Mouse (Mus musculus) spleen, adult 2 months (tissue): ENCODE results near the gene Gm10354. TPM values are rescaled to one million over a fixed set of nuclear protein-coding genes. Genes with fewer than 3 reads are reported as not detected.
"Not testable (repeated sequence)": the region's sequence is repeated elsewhere in the genome, so short reads cannot be mapped to it uniquely, and the experiment has no call there.

ENCODE experiments used
- DNase-seq, 2 experiments: peaks; one replicate each; pipeline versions ENCODE4 v3.0.0 to v3.0.0-alpha.2; 2012 to 2021; ENCODE audit warnings: low spot score in 2 of 2, low read depth in 1 of 2
- H3K27ac ChIP-seq: fragments of 200-500 bp; 2 replicates; pipeline ENCODE4 v1.5.1; 2012; ENCODE audit warnings: low read length, inconsistent platforms; ENCODE audit not compliant: insufficient read depth
- H3K27me3 ChIP-seq: fragments of 200-500 bp; 2 replicates; pipeline ENCODE4 v1.6.1; 2012; ENCODE audit warnings: mild to moderate bottlenecking, moderate library complexity, low read length, inconsistent platforms; ENCODE audit not compliant: control insufficient read depth, insufficient read depth
- H3K36me3 ChIP-seq: fragments of 200-500 bp; 2 replicates; pipeline ENCODE4 v1.6.1; 2012; ENCODE audit warnings: mild to moderate bottlenecking, low read length, inconsistent platforms; ENCODE audit not compliant: control insufficient read depth, insufficient read depth
- H3K4me1 ChIP-seq: fragments of 200-500 bp; 2 replicates; pipeline ENCODE4 v1.6.1; 2011; ENCODE audit warnings: inconsistent platforms; ENCODE audit not compliant: control insufficient read depth, insufficient read depth, insufficient read length
- H3K4me3 ChIP-seq: fragments of 200-500 bp; 2 replicates; pipeline ENCODE4 v1.5.1; 2011; ENCODE audit warnings: mild to moderate bottlenecking, inconsistent platforms; ENCODE audit not compliant: insufficient read depth, insufficient read length; ENCODE audit errors: extremely low read depth
- whole genome bisulfite sequencing: fragments of 180-500 bp; shearing (Covaris S2); methylation state at CpG from one replicate; pipeline ENCODE4 v1.1.7; 2018; 5-methylcytosine and 5-hydroxymethylcytosine counted together
- polyA plus RNA-seq: library from polyadenylated mRNA; depleted of rRNA; stranded (reverse); fragments of >200 nt; gene quantifications from 2 replicates; pipeline ENCODE4 v1.2.3, GENCODE M21; 2012

The Gm10354 gene
- polyA plus RNA-seq, 1 experiment, result not detected

- not testable (repeated sequence) for H3K4me3 ChIP-seq, DNase-seq, H3K27ac ChIP-seq, H3K4me1 ChIP-seq, H3K36me3 ChIP-seq, H3K27me3 ChIP-seq
Observed at GRCm38 (mm10) chr5:14953587-14953986, 25.1 kb downstream of the Gm10354 start.

GRCm38 (mm10) chr5:14952749-14953148, 26.0 kb downstream of the Gm10354 start:
- not testable (repeated sequence) for DNase-seq, H3K4me3 ChIP-seq, H3K4me1 ChIP-seq, H3K36me3 ChIP-seq, H3K27me3 ChIP-seq, H3K27ac ChIP-seq
- 63% methylated on average over 3 of the region's 3 CpGs for WGBS

DNA sequence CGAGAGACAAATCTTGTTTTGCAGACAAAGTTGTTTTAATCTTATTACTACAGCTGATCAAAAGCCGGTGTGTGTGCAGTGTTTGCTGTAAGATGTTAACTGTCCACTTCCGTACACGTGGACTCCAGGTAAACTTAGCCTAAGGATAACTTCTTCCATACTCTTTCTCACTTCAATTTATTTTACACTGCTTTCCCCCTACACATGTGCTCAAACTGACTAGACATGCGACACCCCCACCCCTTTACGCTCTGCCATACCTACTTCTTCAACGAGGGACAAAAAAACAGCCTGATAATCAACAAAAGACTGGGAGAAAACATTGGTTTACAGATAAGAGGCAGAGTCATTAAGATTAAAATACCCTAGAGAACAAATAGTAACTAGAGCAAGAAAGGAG, 26.9 kb downstream of the Gm10354 start:
- H3K4me1 ChIP-seq, DNase-seq: not testable (repeated sequence)
- 68% methylated on average over 7 of the region's 7 CpGs for WGBS

DNA sequence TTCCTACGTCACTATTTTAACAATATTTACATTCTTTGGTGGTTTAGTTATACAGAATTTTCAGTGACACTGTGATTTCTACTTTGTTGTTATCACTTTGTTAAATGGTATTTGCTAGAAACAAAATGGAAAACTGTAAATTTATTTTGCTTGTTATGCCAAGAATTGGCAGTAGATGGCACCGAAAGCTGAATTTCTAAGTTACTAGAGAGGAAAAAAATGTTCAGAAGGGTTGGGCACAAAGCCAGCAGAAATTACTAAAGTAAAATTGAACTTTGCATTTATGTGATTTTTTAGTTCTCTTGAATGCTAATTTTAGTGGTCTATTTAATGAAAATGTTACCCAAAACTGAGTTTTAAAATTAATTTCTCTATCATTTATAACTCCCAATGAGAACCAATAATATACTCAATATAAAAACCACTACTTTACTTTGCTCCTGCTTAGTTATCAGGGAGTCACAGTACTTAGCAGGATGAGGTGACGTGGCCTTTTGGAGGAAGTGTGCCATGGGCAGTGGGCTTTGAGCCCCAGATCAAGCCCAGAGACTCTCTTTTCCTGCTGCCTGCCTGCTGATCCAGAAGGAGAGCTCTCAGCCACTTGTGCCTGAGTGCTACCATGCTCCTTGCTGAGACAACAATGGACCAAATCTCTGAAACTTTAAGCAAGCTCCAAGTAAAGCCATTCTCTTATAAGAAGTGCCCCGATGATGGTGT, 31.1 kb downstream of the Gm10354 start:
- H3K4me1 ChIP-seq, H3K36me3 ChIP-seq, H3K27ac ChIP-seq, DNase-seq, H3K4me3 ChIP-seq, H3K27me3 ChIP-seq: not testable (repeated sequence)
- WGBS, result 56% methylated on average over 4 of the region's 4 CpGs

More for the DNA sequence above, 26.9 kb downstream of the Gm10354 start:
- not testable (repeated sequence) for H3K36me3 ChIP-seq, H3K4me3 ChIP-seq, H3K27me3 ChIP-seq, H3K27ac ChIP-seq

DNA sequence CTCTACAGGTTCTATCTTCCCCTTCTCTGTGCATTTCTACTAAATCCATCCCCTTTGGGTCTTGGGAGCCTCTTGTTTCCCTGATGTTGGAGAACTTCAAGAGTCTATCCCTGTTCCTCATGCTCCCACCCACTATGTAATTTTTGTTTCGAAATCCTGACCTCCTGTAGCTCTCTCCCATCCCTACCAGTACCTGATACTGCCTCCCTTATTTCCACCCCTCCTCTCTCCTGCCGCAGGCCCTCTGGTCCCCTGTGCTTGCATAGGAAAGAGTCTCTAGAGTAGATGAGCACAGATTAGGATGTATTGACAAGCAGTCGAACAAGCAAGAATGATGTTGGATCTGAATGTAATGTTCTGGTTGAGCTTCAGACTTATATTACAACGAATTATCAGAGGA, 33.2 kb downstream of the Gm10354 start:
- DNase-seq, H3K27me3 ChIP-seq, H3K4me1 ChIP-seq, H3K36me3 ChIP-seq, H3K4me3 ChIP-seq, H3K27ac ChIP-seq: not testable (repeated sequence)
- 63% methylated on average over 4 of the region's 4 CpGs for WGBS

GRCm38 (mm10) chr5:14941043-14941442, 37.7 kb downstream of the Gm10354 start:
- not testable (repeated sequence) for H3K27ac ChIP-seq, H3K4me3 ChIP-seq, H3K36me3 ChIP-seq, H3K4me1 ChIP-seq, DNase-seq, H3K27me3 ChIP-seq
- 90% methylated on average over 1 of the region's 1 CpGs for WGBS

DNA sequence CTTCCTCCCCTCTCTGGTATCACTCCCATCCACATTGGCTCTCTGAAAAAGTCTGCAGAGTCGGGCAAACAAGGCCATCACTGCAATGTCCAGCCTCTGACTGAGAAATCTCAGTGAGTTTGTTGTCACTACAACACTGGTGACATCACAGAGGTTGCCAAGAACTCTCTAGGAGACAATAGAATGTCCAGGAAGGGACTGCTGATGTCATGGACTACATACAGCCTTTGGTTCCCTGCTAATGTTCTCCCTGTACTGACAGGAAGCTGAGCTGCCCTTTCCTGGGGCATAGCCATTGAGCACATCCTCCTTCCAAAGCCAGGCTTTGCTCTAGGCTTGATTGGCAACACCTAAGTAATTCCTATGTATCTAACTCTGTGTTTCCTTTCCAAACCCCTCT, 40.4 kb downstream of the Gm10354 start, which contains the start of gene Speer4e:
Gene Speer4e (minus strand): TSS at position 101 of the 400 bp plus-strand sequence.
- not testable (repeated sequence) for H3K4me3 ChIP-seq, H3K27ac ChIP-seq, DNase-seq, H3K4me1 ChIP-seq, H3K27me3 ChIP-seq, H3K36me3 ChIP-seq
- WGBS, result 41% methylated on average over 1 of the region's 1 CpGs

DNA sequence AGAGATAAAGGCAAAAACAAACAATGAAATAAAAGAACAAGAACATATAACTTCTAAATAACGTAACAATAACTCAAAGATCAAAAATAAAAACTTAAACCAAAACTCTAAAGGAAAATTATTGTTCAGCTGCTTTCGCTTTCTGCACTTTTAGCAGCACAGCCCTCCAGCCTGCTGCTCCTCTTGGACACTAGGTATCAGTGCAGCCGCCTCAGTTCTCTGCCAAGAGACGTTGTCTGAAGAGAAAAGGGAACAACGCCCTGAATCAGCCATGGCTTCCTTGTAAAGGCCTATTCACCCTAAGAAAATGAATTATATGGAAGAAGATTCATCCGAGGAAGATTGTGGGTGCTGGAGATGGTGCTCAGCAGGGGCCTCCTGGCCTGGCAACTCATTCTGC, 45.0 kb downstream of the Gm10354 start:
- not testable (repeated sequence) for H3K4me1 ChIP-seq, H3K27ac ChIP-seq, H3K36me3 ChIP-seq, H3K27me3 ChIP-seq, DNase-seq, H3K4me3 ChIP-seq
- WGBS, result 63% methylated on average over 5 of the region's 6 CpGs

GRCm38 (mm10) chr5:14927047-14927446, 51.7 kb downstream of the Gm10354 start:
- not testable (repeated sequence) for H3K27me3 ChIP-seq, H3K27ac ChIP-seq, H3K36me3 ChIP-seq, H3K4me1 ChIP-seq, DNase-seq, H3K4me3 ChIP-seq
- WGBS, result 32% methylated on average over 4 of the region's 4 CpGs
